Mouse (Mus musculus) liver, embryonic 12.5 days (tissue): ENCODE results near the gene Castor1. TPM values are rescaled to one million over a fixed set of nuclear protein-coding genes. Genes with fewer than 3 reads are reported as not detected.
A peak's percentile ranks its signal among the peaks of the same experiment; 100 is the strongest.

Experiments used
- ATAC-seq: fragments of 200-750 bp; cut with Nextera tagmentation; 2 replicates; pipeline ENCODE4 v1.8.0; 2017; ENCODE audit warnings: moderate number of reproducible peaks, mild to moderate bottlenecking, moderate library complexity
- H3K27ac ChIP-seq: fragments of 300-500 bp; sonication (generic); 2 replicates; pipeline ENCODE4 v1.5.1; 2016; ENCODE audit warnings: mild to moderate bottlenecking
- H3K27me3 ChIP-seq: fragments of 300-500 bp; sonication (generic); replicated peaks from 2 replicates; pipeline ENCODE4 v1.6.1; 2016; ENCODE audit warnings: mild to moderate bottlenecking, moderate library complexity
- H3K36me3 ChIP-seq: fragments of 300-500 bp; sonication (generic); 2 replicates; pipeline ENCODE4 v1.6.1; 2016; ENCODE audit warnings: mild to moderate bottlenecking, moderate library complexity
- H3K4me1 ChIP-seq: fragments of 300-500 bp; sonication (generic); 2 replicates; pipeline ENCODE4 v1.6.1; 2016
- H3K4me2 ChIP-seq: fragments of 300-500 bp; sonication (generic); 2 replicates; pipeline ENCODE4 v1.6.1; 2016; ENCODE audit warnings: mild to moderate bottlenecking, moderate library complexity
- H3K4me3 ChIP-seq: fragments of 300-500 bp; sonication (generic); 2 replicates; pipeline ENCODE4 v1.5.1; 2016; ENCODE audit warnings: mild to moderate bottlenecking, moderate library complexity
- H3K9ac ChIP-seq: fragments of 300-500 bp; sonication (generic); 2 replicates; pipeline ENCODE4 v1.6.1; 2016; ENCODE audit warnings: mild to moderate bottlenecking, moderate library complexity
- H3K9me3 ChIP-seq: fragments of 300-500 bp; sonication (generic); replicated peaks from 2 replicates; pipeline ENCODE4 v1.6.1; 2016; ENCODE audit warnings: mild to moderate bottlenecking, moderate library complexity
- WGBS: fragments of 180-500 bp; shearing (Covaris S2); methylation state at CpG from one replicate; pipeline ENCODE4 v1.1.7; 2016; ENCODE audit not compliant: insufficient replicate concordance; 5-methylcytosine and 5-hydroxymethylcytosine counted together
- polyA plus RNA-seq: library from polyadenylated mRNA; unstranded; fragments of >200 nt; fragmentation: Nextera tagmentation; extraction: Ambion mirVana; gene quantifications from 2 replicates; pipeline ENCODE4 v1.2.1, GENCODE M21; 2016

The Castor1 gene
- polyA plus RNA-seq, 1 experiment from 2014 or later: 2.3 TPM

- peaks cover 93% of the 10 kb centered on the region for H3K4me1 ChIP-seq
- H3K9me3 ChIP-seq: no peaks in the 10 kb centered on the region
- peak; percentile 89 for ATAC-seq
- peak overlapping the region; percentile 95 for H3K27ac ChIP-seq
- H3K4me3 ChIP-seq: peak overlapping the region; percentile 72
- H3K36me3 ChIP-seq: peaks cover 3% of the 10 kb centered on the region; the same call in 1 of the 2 replicates
- H3K27me3 ChIP-seq: peaks cover 17% of the 10 kb centered on the region
- H3K9ac ChIP-seq: peak overlapping the region; percentile 82
- peak overlapping the region; percentile 76 for H3K4me2 ChIP-seq
- 29% methylated on average over 5 of the region's 7 CpGs for WGBS
Measured at GRCm38 (mm10) chr11:4223393-4224188, 5.6 kb downstream of the Castor1 start.

- WGBS: 49% methylated on average over 2 of the region's 2 CpGs
- no peaks in the 10 kb centered on the region for H3K9me3 ChIP-seq
- peaks cover 89% of the 10 kb centered on the region for H3K4me1 ChIP-seq
- ATAC-seq: no peak
- peak overlapping the region; percentile 95 for H3K27ac ChIP-seq
- H3K36me3 ChIP-seq: peaks cover 7% of the 10 kb centered on the region; the same call in 1 of the 2 replicates
- H3K9ac ChIP-seq: peak overlapping the region; percentile 82
- H3K27me3 ChIP-seq: peaks cover 11% of the 10 kb centered on the region
- H3K4me3 ChIP-seq: peak overlapping the region; percentile 72
- peak overlapping the region; percentile 76 for H3K4me2 ChIP-seq
Measured at GRCm38 (mm10) chr11:4224223-4224622, 6.2 kb downstream of the Castor1 start.

- WGBS: 58% methylated on average over 5 of the region's 5 CpGs
- Histone ChIP-seq H3K4me3 (peak overlapping the region; percentile 72), H3K9me3 (no peaks in the 10 kb centered on the region), H3K4me2 (peak overlapping the region; percentile 76), H3K27ac (peak overlapping the region; percentile 75), H3K27me3 (no peaks in the 10 kb centered on the region), H3K36me3 (peaks cover 25% of the 10 kb centered on the region), H3K4me1 (peaks cover 92% of the 10 kb centered on the region), H3K9ac (peak overlapping the region; percentile 59)
- peak; percentile 53 for ATAC-seq
Measured at GRCm38 (mm10) chr11:4226569-4227325, 8.7 kb downstream of the Castor1 start.

- 60% methylated on average over 8 of the region's 8 CpGs for WGBS
- peaks cover 42% of the 10 kb centered on the region for H3K36me3 ChIP-seq
- H3K27ac ChIP-seq: no peak overlapping the region
- H3K27me3 ChIP-seq: no peaks in the 10 kb centered on the region
- no peaks in the 10 kb centered on the region for H3K9me3 ChIP-seq
- no peak overlapping the region for H3K4me2 ChIP-seq
- no peak overlapping the region for H3K9ac ChIP-seq
- peaks cover 88% of the 10 kb centered on the region for H3K4me1 ChIP-seq
- no peak overlapping the region for H3K4me3 ChIP-seq
- ATAC-seq: no peak
Measured at GRCm38 (mm10) chr11:4228463-4228862, 10.4 kb downstream of the Castor1 start.

GRCm38 (mm10) chr11:4229841-4230240 is 11.8 kb downstream of the Castor1 start:
- peaks cover 86% of the 10 kb centered on the region for H3K4me1 ChIP-seq
- H3K9me3 ChIP-seq: no peaks in the 10 kb centered on the region
- no peaks in the 10 kb centered on the region for H3K27me3 ChIP-seq
- WGBS: 63% methylated on average over 4 of the region's 4 CpGs
- H3K36me3 ChIP-seq: peaks cover 42% of the 10 kb centered on the region
- H3K4me3 ChIP-seq: no peak overlapping the region
- H3K27ac ChIP-seq: peak overlapping the region; percentile 54
- ATAC-seq: no peak
- H3K9ac ChIP-seq: no peak overlapping the region
- H3K4me2 ChIP-seq: no peak overlapping the region

- 91% methylated on average over 2 of the region's 2 CpGs for WGBS
- H3K9me3 ChIP-seq: no peaks in the 10 kb centered on the region
- H3K4me1 ChIP-seq: peaks cover 86% of the 10 kb centered on the region
- H3K9ac ChIP-seq: no peak overlapping the region
- no peak for ATAC-seq
- peaks cover 42% of the 10 kb centered on the region for H3K36me3 ChIP-seq
- no peaks in the 10 kb centered on the region for H3K27me3 ChIP-seq
- no peak overlapping the region for H3K4me3 ChIP-seq
- no peak overlapping the region for H3K4me2 ChIP-seq
- no peak overlapping the region for H3K27ac ChIP-seq
Measured at GRCm38 (mm10) chr11:4231435-4231834, 13.4 kb downstream of the Castor1 start.

- peak; percentile 17 for ATAC-seq
- WGBS: 33% methylated on average over 12 of the region's 12 CpGs
- Histone ChIP-seq H3K4me1 (peaks cover 86% of the 10 kb centered on the region), H3K4me2 (no peak overlapping the region), H3K9me3 (no peaks in the 10 kb centered on the region), H3K9ac (no peak overlapping the region), H3K27ac (peak overlapping the region; percentile 37), H3K4me3 (no peak overlapping the region), H3K27me3 (peaks cover 4% of the 10 kb centered on the region; the same call in 1 of the 2 replicates), H3K36me3 (peaks cover 42% of the 10 kb centered on the region)
Measured at GRCm38 (mm10) chr11:4232644-4233043, 14.6 kb downstream of the Castor1 start.

GRCm38 (mm10) chr11:4235052-4235655 is 17.1 kb downstream of the Castor1 start:
- Histone ChIP-seq H3K4me3 (0 out of 2 replicates have a peak overlapping the region, but pooled peaks have one; percentile 11), H3K4me1 (peaks cover 71% of the 10 kb centered on the region), H3K27me3 (peaks cover 6% of the 10 kb centered on the region; the same call in 1 of the 2 replicates), H3K4me2 (peak overlapping the region; percentile 58), H3K27ac (peak overlapping the region; percentile 65), H3K9ac (peak overlapping the region; percentile 59), H3K9me3 (no peaks in the 10 kb centered on the region), H3K36me3 (peaks cover 36% of the 10 kb centered on the region)
- WGBS: 78% methylated on average over 6 of the region's 6 CpGs
- ATAC-seq: peak; percentile 55

GRCm38 (mm10) chr11:4235665-4236545 is 17.9 kb downstream of the Castor1 start, which contains the start of gene Osm:
Osm (plus strand) TSS chr11:4236420.
- Histone ChIP-seq H3K36me3 (peaks cover 33% of the 10 kb centered on the region), H3K27me3 (peaks cover 6% of the 10 kb centered on the region; the same call in 1 of the 2 replicates), H3K9ac (peak within 1 kb of the TSS; percentile 59), H3K4me2 (peak within 1 kb of the TSS; percentile 58), H3K27ac (peak within 1 kb of the TSS; percentile 65), H3K9me3 (no peaks in the 10 kb centered on the region), H3K4me1 (peaks cover 70% of the 10 kb centered on the region), H3K4me3 (0 out of 2 replicates have a peak within 1 kb of the TSS, but pooled peaks have one; percentile 11)
- 56% methylated on average over 16 of the region's 16 CpGs for WGBS
- ATAC-seq: peak; percentile 73

GRCm38 (mm10) chr11:4236546-4237067 is 18.6 kb downstream of the Castor1 start:
- Histone ChIP-seq H3K27ac (0 out of 2 replicates have a peak overlapping the region, but pooled peaks have one; percentile 65), H3K4me3 (no peak overlapping the region), H3K36me3 (peaks cover 26% of the 10 kb centered on the region), H3K27me3 (peaks cover 6% of the 10 kb centered on the region; the same call in 1 of the 2 replicates), H3K4me2 (peak overlapping the region; percentile 58), H3K9ac (no peak overlapping the region), H3K4me1 (peaks cover 69% of the 10 kb centered on the region), H3K9me3 (no peaks in the 10 kb centered on the region)
- 75% methylated on average over 21 of the region's 21 CpGs for WGBS
- ATAC-seq: no peak
